Mouse (Mus musculus): Measurements from ENCODE around the gene Vldlr. TPM values are rescaled to one million over a fixed set of nuclear protein-coding genes. Genes with fewer than 3 reads are reported as not detected.

Vldlr gene
- total RNA-seq, 2 experiments from 2014 or later, result 64.1 to 99.2 TPM

- TF ChIP-seq CTCF (IDR thresholded peaks at IDR 0.05), result peak; percentile 61
- intact Hi-C loops (cut with DNase I), result loop anchor here (10.0 kb wide), 1 partner anchor 198 kb away; no protein-coding TSS in a partner anchor
- peak overlapping the region; percentile 94 for H3K4me3 ChIP-seq
- DNase-seq, result peak; percentile 88
- H3K27ac ChIP-seq, result peak overlapping the region; percentile 97
These were observed 601 bp downstream of the Vldlr start for GRCm38 (mm10) chr19:27216767-27217403.

GRCm38 (mm10) chr19:27217404-27217940 is 1.2 kb downstream of the Vldlr start:
- peak overlapping the region; percentile 94 for H3K4me3 ChIP-seq
- DNase-seq, result peak; percentile 81
- H3K27ac ChIP-seq, result peak overlapping the region; percentile 97
- no peak for TF ChIP-seq CTCF (IDR thresholded peaks at IDR 0.05)
- intact Hi-C loops (cut with DNase I), result loop anchor here (10.0 kb wide), 1 partner anchor 197 kb away; no protein-coding TSS in a partner anchor

- Histone ChIP-seq H3K4me3 (peak overlapping the region; percentile 94), H3K27ac (peak overlapping the region; percentile 97)
- no peak for TF ChIP-seq CTCF (IDR thresholded peaks at IDR 0.05)
- intact Hi-C loops (cut with DNase I), result loop anchor here (2.0 to 10.0 kb wide), 2 partner anchors 41 to 197 kb away; no protein-coding TSS in a partner anchor
- peak; percentile 75 for DNase-seq
These were observed 1.7 kb downstream of the Vldlr start for GRCm38 (mm10) chr19:27217941-27218411.

- DNase-seq, result peak; percentile 89
- Histone ChIP-seq H3K4me3 (peak overlapping the region; percentile 94), H3K27ac (peak overlapping the region; percentile 97)
- TF ChIP-seq CTCF (IDR thresholded peaks at IDR 0.05), result no peak
- intact Hi-C loops (cut with DNase I), result loop anchor here (2.0 to 10.0 kb wide), 2 partner anchors 42 to 196 kb away; no protein-coding TSS in a partner anchor
These were observed 2.4 kb downstream of the Vldlr start for GRCm38 (mm10) chr19:27218561-27219262.

GRCm38 (mm10) chr19:27219586-27219985 is 3.3 kb downstream of the Vldlr start:
- intact Hi-C loops (cut with DNase I), result loop anchor here (2.0 to 10.0 kb wide), 2 partner anchors 43 to 195 kb away; no protein-coding TSS in a partner anchor
- peak overlapping the region; percentile 94 for H3K4me3 ChIP-seq
- TF ChIP-seq CTCF (IDR thresholded peaks at IDR 0.05), result no peak
- H3K27ac ChIP-seq, result peak overlapping the region; percentile 97
- no peak for DNase-seq

GRCm38 (mm10) chr19:27223046-27223445 is 6.8 kb downstream of the Vldlr start:
- peak overlapping the region; percentile 41 for H3K4me3 ChIP-seq
- H3K27ac ChIP-seq, result peak overlapping the region; percentile 88
- intact Hi-C loops (cut with DNase I), result loop anchor here (5.0 kb wide), 1 partner anchor 101 kb away; no protein-coding TSS in a partner anchor
- DNase-seq, result peak; percentile 65
- TF ChIP-seq CTCF (IDR thresholded peaks at IDR 0.05), result no peak

- H3K4me3 ChIP-seq, result peak overlapping the region; percentile 41
- TF ChIP-seq CTCF (IDR thresholded peaks at IDR 0.05), result no peak
- peak; percentile 32 for DNase-seq
- H3K27ac ChIP-seq, result peak overlapping the region; percentile 88
- intact Hi-C loops (cut with DNase I), result loop anchor here (5.0 kb wide), 1 partner anchor 102 kb away; no protein-coding TSS in a partner anchor
These were observed 8.1 kb downstream of the Vldlr start for GRCm38 (mm10) chr19:27224356-27224755.

GRCm38 (mm10) chr19:27226626-27227025 is 10.3 kb downstream of the Vldlr start:
- intact Hi-C loops (cut with DNase I), result no loop called here
- no peak for DNase-seq
- no peak for TF ChIP-seq CTCF (IDR thresholded peaks at IDR 0.05)
- Histone ChIP-seq H3K27ac (peak overlapping the region; percentile 17; the same call in 1 of the 2 replicates), H3K4me3 (no peak overlapping the region)

- no peak for TF ChIP-seq CTCF (IDR thresholded peaks at IDR 0.05)
- Histone ChIP-seq H3K4me3 (no peak overlapping the region), H3K27ac (no peak overlapping the region)
- no peak for DNase-seq
- intact Hi-C loops (cut with DNase I), result no loop called here
These were observed 10.8 kb downstream of the Vldlr start for GRCm38 (mm10) chr19:27227131-27227530.

- intact Hi-C loops (cut with DNase I), result no loop called here
These were observed 12.0 kb downstream of the Vldlr start for GRCm38 (mm10) chr19:27228254-27228653.

GRCm38 (mm10) chr19:27233386-27233785 is 17.1 kb downstream of the Vldlr start:
- DNase-seq, result no peak
- no peak for TF ChIP-seq CTCF (IDR thresholded peaks at IDR 0.05)
- no peak overlapping the region for H3K27ac ChIP-seq
- H3K4me3 ChIP-seq, result no peak overlapping the region
- intact Hi-C loops (cut with DNase I), result no loop called here

More at GRCm38 (mm10) chr19:27228254-27228653, 12.0 kb downstream of the Vldlr start:
- Histone ChIP-seq H3K4me3 (no peak overlapping the region), H3K27ac (no peak overlapping the region)
- TF ChIP-seq CTCF (IDR thresholded peaks at IDR 0.05), result no peak
- DNase-seq, result no peak

GRCm38 (mm10) chr19:27239913-27240312 is 23.6 kb downstream of the Vldlr start:
- no peak for TF ChIP-seq CTCF (IDR thresholded peaks at IDR 0.05)
- intact Hi-C loops (cut with DNase I), result no loop called here
- DNase-seq, result no peak

More at GRCm38 (mm10) chr19:27239913-27240312, 23.6 kb downstream of the Vldlr start:
- Histone ChIP-seq H3K4me3 (no peak overlapping the region), H3K27ac (no peak overlapping the region)
